Mouse (Mus musculus) myocyte (in vitro differentiated cells): ENCODE results near the gene Ap5s1.

ENCODE experiments used
- CEBPB ChIP-seq: IDR thresholded peaks from 2 replicates; pipeline ENCODE4 v1.6.1; 2011; ENCODE audit warnings: mild to moderate bottlenecking, moderate library complexity; ENCODE audit not compliant: poor library complexity, insufficient read depth, severe bottlenecking
- E2F4 ChIP-seq: IDR thresholded peaks from one replicate; pipeline ENCODE4 v1.6.1; 2011; ENCODE audit warnings: mild to moderate bottlenecking, control low read depth, moderate library complexity; ENCODE audit not compliant: insufficient read depth
- MAX ChIP-seq: IDR thresholded peaks from one replicate; pipeline ENCODE4 v1.6.1; 2011; ENCODE audit warnings: low read depth, mild to moderate bottlenecking, control low read depth
- MYOG ChIP-seq, 3 experiments: IDR thresholded peaks; one replicate each; pipeline ENCODE4 v1.6.1; 2011; ENCODE audit warnings: control low read depth in 2 of 3, low read depth in 2 of 3, mild to moderate bottlenecking in 2 of 3; ENCODE audit not compliant: insufficient read length in 2 of 3, control insufficient read depth in 1 of 3, insufficient read depth in 1 of 3
- POLR2A ChIP-seq: IDR thresholded peaks from one replicate; pipeline ENCODE4 v1.6.1; 2011; ENCODE audit warnings: low read depth, mild to moderate bottlenecking, control low read depth, moderate library complexity; ENCODE audit not compliant: insufficient read length
- POLR2AphosphoS2 ChIP-seq: IDR thresholded peaks from one replicate; pipeline ENCODE4 v1.6.1; 2011; ENCODE audit warnings: low read depth, control low read depth; ENCODE audit not compliant: insufficient read length
- REST ChIP-seq: IDR thresholded peaks from one replicate; pipeline ENCODE4 v1.6.1; 2011; ENCODE audit warnings: mild to moderate bottlenecking, control low read depth, moderate library complexity; ENCODE audit not compliant: insufficient read depth, insufficient read length
- SRF ChIP-seq: IDR thresholded peaks from one replicate; pipeline ENCODE4 v1.6.1; 2011; ENCODE audit warnings: low read depth; ENCODE audit not compliant: control insufficient read depth, insufficient read length
- TCF12 ChIP-seq: IDR thresholded peaks from one replicate; pipeline ENCODE4 v1.6.1; 2011; ENCODE audit warnings: mild to moderate bottlenecking, control low read depth; ENCODE audit not compliant: poor library complexity, insufficient read depth, severe bottlenecking
- USF1 ChIP-seq: IDR thresholded peaks from one replicate; pipeline ENCODE4 v1.6.1; 2011; ENCODE audit warnings: low read depth, mild to moderate bottlenecking, control low read depth, moderate library complexity

GRCm38 (mm10) chr2:131215941-131216858, 9.3 kb downstream of the Ap5s1 start:
- TF ChIP-seq POLR2A (no peak), MAX (no peak), E2F4 (no peak), REST (no peak), CEBPB (no peak), POLR2AphosphoS2 (no peak), USF1 (no peak), SRF (no peak), TCF12 (no peak), MYOG (IDR thresholded peaks at IDR 0.05; ENCODE audit: control insufficient read depth in 1 of 3, insufficient read depth in 1 of 3, insufficient read length in 2 of 3, low read depth in 2 of 3) (no peak)
